Mouse (Mus musculus) liver, adult 2 months (tissue): ENCODE results near the gene Cyth3.

Source experiments
- CTCF ChIP-seq: fragments of 200-500 bp; IDR thresholded peaks from 2 replicates; pipeline ENCODE4 v1.5.1; 2011; ENCODE audit warnings: low read depth, low read length, control low read depth
- POLR2A ChIP-seq: fragments of 200-500 bp; IDR thresholded peaks from 2 replicates; pipeline ENCODE4 v1.6.1; 2011; ENCODE audit warnings: low read length, control low read depth; ENCODE audit not compliant: insufficient read depth; ENCODE audit errors: extremely low read depth

GRCm38 (mm10) chr5:143639329-143639728 is 17.1 kb downstream of the Cyth3 start:
- TF ChIP-seq CTCF (no peak), POLR2A (no peak)
